Mouse (Mus musculus) heart, adult 2 months (tissue): ENCODE measurements at regions not wholly inside any gene's neighbourhood (a gene's known extent, or its start where the extent isn't known, plus 50 kb on each side); places are given as distances from the start of the nearest gene placed in this dataset.

Experiments
- DNase-seq, 2 experiments: peaks; one replicate each; pipeline ENCODE4 v3.0.0; 2021
- H3K27ac ChIP-seq: fragments of 200-600 bp; 2 replicates; pipeline ENCODE4 v1.8.1; 2022
- H3K27me3 ChIP-seq: fragments of 200-500 bp; 2 replicates; pipeline ENCODE4 v1.6.1; 2012; ENCODE audit warnings: mild to moderate bottlenecking, low read length, inconsistent platforms, mixed read lengths; ENCODE audit not compliant: control insufficient read depth, insufficient read depth
- H3K36me3 ChIP-seq: fragments of 200-500 bp; 2 replicates; pipeline ENCODE4 v1.6.1; 2012; ENCODE audit warnings: low read length, inconsistent platforms; ENCODE audit not compliant: control insufficient read depth, insufficient read depth
- H3K4me1 ChIP-seq: fragments of 200-500 bp; 2 replicates; pipeline ENCODE4 v1.6.1; 2011; ENCODE audit warnings: low read length; ENCODE audit not compliant: control insufficient read depth, insufficient read depth
- H3K4me3 ChIP-seq: fragments of 200-600 bp; 2 replicates; pipeline ENCODE4 v1.8.1; 2022
- H3K79me2 ChIP-seq: fragments of 200-500 bp; replicated peaks from 2 replicates; pipeline ENCODE4 v1.6.1; 2012; ENCODE audit warnings: mild to moderate bottlenecking, inconsistent platforms, low read length, moderate library complexity, mixed read lengths; ENCODE audit not compliant: control insufficient read depth, insufficient read depth
- H3K9ac ChIP-seq: fragments of 200-500 bp; 2 replicates; pipeline ENCODE4 v1.6.1; 2012; ENCODE audit warnings: low read depth, mild to moderate bottlenecking, control low read depth, inconsistent platforms, low read length, mixed read lengths
- CTCF ChIP-seq: fragments of 200-600 bp; IDR thresholded peaks from 2 replicates; pipeline ENCODE4 v1.8.1; 2022; ENCODE audit warnings: antibody characterized with exemption, mild to moderate bottlenecking, moderate library complexity
- EP300 ChIP-seq: fragments of 200-500 bp; IDR thresholded peaks from 2 replicates; pipeline ENCODE4 v1.6.1; 2011; ENCODE audit warnings: low read depth, low read length, control low read depth; ENCODE audit not compliant: insufficient read depth
- POLR2A ChIP-seq: fragments of 200-500 bp; IDR thresholded peaks from 2 replicates; pipeline ENCODE4 v1.6.1; 2011; ENCODE audit warnings: mild to moderate bottlenecking, low read depth, low read length, control low read depth; ENCODE audit not compliant: insufficient read depth
- WGBS: fragments of 180-500 bp; shearing (Covaris S2); methylation state at CpG from one replicate; pipeline ENCODE4 v1.1.7; 2018; 5-methylcytosine and 5-hydroxymethylcytosine counted together
- intact Hi-C: fragments of 180-260 bp; cut with DNase I; formaldehyde crosslinking; loops from one replicate; pipeline ENCODE4 v1.15.1; 2025

- no peak overlapping the region for H3K4me3 ChIP-seq
- no peak overlapping the region for H3K9ac ChIP-seq
- 35% methylated on average over 9 of the region's 9 CpGs for WGBS
- no peak for DNase-seq
- no peaks in the 10 kb centered on the region for H3K4me1 ChIP-seq
- no peak overlapping the region for H3K27ac ChIP-seq
- no peaks in the 10 kb centered on the region for H3K79me2 ChIP-seq
- H3K27me3 ChIP-seq, result no peaks in the 10 kb centered on the region
- no peaks in the 10 kb centered on the region for H3K36me3 ChIP-seq
- TF ChIP-seq CTCF (no peak), POLR2A (no peak), EP300 (no peak)
- intact Hi-C loops, result no loop called here
Observed at GRCm38 (mm10) chr3:128298110-128298509, 402.0 kb upstream of the Fam241a start.

GRCm38 (mm10) chr3:128287846-128288245 is 391.7 kb upstream of the Fam241a start:
- Histone ChIP-seq H3K4me1 (no peaks in the 10 kb centered on the region), H3K36me3 (no peaks in the 10 kb centered on the region), H3K27ac (no peak overlapping the region), H3K9ac (no peak overlapping the region), H3K79me2 (no peaks in the 10 kb centered on the region), H3K4me3 (no peak overlapping the region), H3K27me3 (no peaks in the 10 kb centered on the region)
- WGBS, result 56% methylated on average over 4 of the region's 4 CpGs
- TF ChIP-seq POLR2A, result no peak
- DNase-seq, result no peak
- intact Hi-C loops, result no loop called here

DNA sequence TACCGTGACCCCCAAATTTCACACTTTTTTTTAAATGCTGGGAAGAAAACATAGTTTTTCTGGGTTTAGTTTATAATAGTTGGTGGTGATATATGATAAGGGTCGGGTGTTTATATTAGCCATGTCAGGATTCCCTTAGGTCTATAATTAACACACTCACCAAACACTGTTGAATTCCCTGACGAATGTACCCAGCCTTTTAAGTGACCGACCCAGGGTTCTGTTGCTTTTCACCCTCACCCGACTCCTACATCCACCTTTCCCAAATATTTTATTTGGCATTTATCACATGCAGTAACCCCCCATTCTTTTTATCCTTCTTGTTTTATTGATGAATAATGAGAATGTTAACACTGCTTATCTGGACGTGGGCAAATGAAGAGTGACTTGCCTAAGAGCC is 389.1 kb upstream of the Fam241a start:
- no peak for DNase-seq
- Histone ChIP-seq H3K79me2 (no peaks in the 10 kb centered on the region), H3K4me1 (no peaks in the 10 kb centered on the region), H3K36me3 (no peaks in the 10 kb centered on the region), H3K27me3 (no peaks in the 10 kb centered on the region), H3K27ac (no peak overlapping the region), H3K4me3 (no peak overlapping the region), H3K9ac (no peak overlapping the region)
- 61% methylated on average over 6 of the region's 6 CpGs for WGBS
- no peak for TF ChIP-seq POLR2A
- TF ChIP-seq EP300, result no peak
- TF ChIP-seq CTCF, result no peak
- intact Hi-C loops, result no loop called here

DNA sequence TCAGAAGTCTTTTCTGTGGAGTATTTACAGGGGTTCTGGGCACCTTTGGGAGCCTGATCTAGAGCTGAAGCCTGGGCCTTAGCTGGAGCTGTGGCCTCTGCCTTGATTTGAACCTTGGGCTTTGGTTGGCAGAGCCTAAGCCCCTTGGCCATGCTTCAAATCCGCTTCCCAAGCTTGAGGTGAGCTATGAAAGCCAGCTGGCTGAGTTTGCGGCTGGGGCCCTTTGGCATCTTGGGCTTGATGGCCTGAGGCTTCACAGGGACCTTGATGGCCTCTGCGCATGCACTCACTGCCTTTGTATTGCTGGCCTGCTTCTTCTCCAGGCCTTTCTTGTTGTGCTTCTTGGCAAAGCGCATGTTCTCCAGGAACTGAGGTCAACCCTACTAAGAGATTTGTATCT is 384.5 kb upstream of the Fam241a start:
- no peaks in the 10 kb centered on the region for H3K4me1 ChIP-seq
- DNase-seq, result peak in 1 of 2 experiments; percentile 2
- intact Hi-C loops, result no loop called here
- no peak overlapping the region for H3K9ac ChIP-seq
- H3K27me3 ChIP-seq, result no peaks in the 10 kb centered on the region
- TF ChIP-seq POLR2A (no peak), CTCF (no peak), EP300 (no peak)
- WGBS, result 91% methylated on average over 4 of the region's 4 CpGs
- H3K79me2 ChIP-seq, result no peaks in the 10 kb centered on the region
- H3K36me3 ChIP-seq, result no peaks in the 10 kb centered on the region
- H3K4me3 ChIP-seq, result no peak overlapping the region
- no peak overlapping the region for H3K27ac ChIP-seq

GRCm38 (mm10) chr3:128270576-128270975 is 374.5 kb upstream of the Fam241a start:
- Histone ChIP-seq H3K4me3 (no peak overlapping the region), H3K9ac (no peak overlapping the region), H3K79me2 (no peaks in the 10 kb centered on the region), H3K36me3 (no peaks in the 10 kb centered on the region), H3K27ac (no peak overlapping the region), H3K4me1 (no peaks in the 10 kb centered on the region), H3K27me3 (no peaks in the 10 kb centered on the region)
- intact Hi-C loops, result no loop called here
- no peak for DNase-seq
- 25% methylated on average over 6 of the region's 6 CpGs for WGBS
- TF ChIP-seq EP300 (no peak), CTCF (no peak), POLR2A (no peak)

GRCm38 (mm10) chr3:128261208-128261607 is 365.1 kb upstream of the Fam241a start:
- TF ChIP-seq POLR2A, result no peak
- no peak for TF ChIP-seq EP300
- Histone ChIP-seq H3K9ac (no peak overlapping the region), H3K27me3 (no peaks in the 10 kb centered on the region), H3K4me3 (no peak overlapping the region), H3K4me1 (no peaks in the 10 kb centered on the region), H3K79me2 (no peaks in the 10 kb centered on the region), H3K36me3 (no peaks in the 10 kb centered on the region), H3K27ac (no peak overlapping the region)
- DNase-seq, result no peak
- intact Hi-C loops, result no loop called here
- WGBS, result 40% methylated on average over 2 of the region's 2 CpGs

DNA sequence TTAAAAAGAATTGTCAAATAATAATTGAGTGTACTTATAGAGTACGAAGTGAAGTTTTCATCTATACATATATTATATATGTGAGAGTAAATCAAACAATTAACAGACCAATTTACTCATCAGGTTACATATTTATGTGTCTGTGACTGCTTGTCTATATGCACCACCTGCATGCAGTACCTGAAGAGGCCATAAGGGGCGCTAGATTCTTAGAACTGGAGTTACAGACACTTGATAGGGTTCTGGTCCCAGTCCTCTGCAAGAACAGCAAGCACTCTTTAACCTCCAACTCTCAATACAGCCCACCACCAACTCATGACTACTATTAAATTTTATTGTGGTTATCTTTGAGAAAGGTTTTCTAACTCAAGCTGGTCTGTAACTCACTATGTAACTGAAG is 351.7 kb upstream of the Fam241a start:
- Histone ChIP-seq H3K4me3 (no peak overlapping the region), H3K4me1 (no peaks in the 10 kb centered on the region), H3K79me2 (no peaks in the 10 kb centered on the region), H3K27me3 (no peaks in the 10 kb centered on the region), H3K27ac (no peak overlapping the region), H3K9ac (no peak overlapping the region), H3K36me3 (no peaks in the 10 kb centered on the region)
- TF ChIP-seq EP300, result no peak
- no peak for TF ChIP-seq POLR2A
- TF ChIP-seq CTCF, result no peak
- intact Hi-C loops, result no loop called here
- DNase-seq, result no peak
- WGBS, result 55% methylated on average over 2 of the region's 2 CpGs
